Comparison of ENCODE assay signal across 34 mouse cellular contexts in the genomic region with DNA sequence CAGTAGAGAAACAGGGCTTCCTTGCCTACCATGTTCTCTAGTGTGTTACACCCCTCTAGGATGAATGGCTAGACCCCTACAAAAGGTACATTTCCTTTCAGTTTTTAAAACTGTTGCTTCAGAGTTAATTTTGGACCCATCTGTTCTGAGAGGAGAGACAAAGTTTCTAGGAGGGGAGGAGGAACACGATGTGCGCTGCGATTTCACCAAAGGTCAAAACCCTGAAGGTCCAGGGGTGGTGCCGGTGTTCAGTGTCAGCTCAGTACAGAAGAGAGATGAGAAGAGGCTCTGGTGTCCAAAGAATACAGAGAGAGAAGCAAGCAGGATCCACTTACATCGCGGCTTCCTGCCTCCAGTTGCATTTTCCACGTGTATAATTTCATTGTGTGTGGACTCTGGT.
"Had no signal": no experiment of that assay in that cellular context is flagged by ENCODE, and none has a peak within 500 bp of the region (broad histone marks: within the 10 kb centered on the region; RNA-seq: fewer than 3 reads in every experiment).

No protein-coding gene starts in this region.

- H3K4me2 ChIP-seq: heart, embryonic 11.5 days; heart, embryonic 12.5 days; heart, embryonic 13.5 days; heart, embryonic 15.5 days; hindbrain, embryonic 12.5 days; hindbrain, embryonic 13.5 days; hindbrain, embryonic 14.5 days; hindbrain, embryonic 15.5 days; intestine, embryonic 15.5 days; kidney, embryonic 15.5 days had no signal

- H3K36me3 ChIP-seq: heart, embryonic 10.5 days; heart, embryonic 12.5 days; heart, embryonic 13.5 days; heart, embryonic 15.5 days; hindbrain, embryonic 10.5 days; hindbrain, embryonic 12.5 days; hindbrain, embryonic 13.5 days; hindbrain, embryonic 15.5 days; intestine, embryonic 15.5 days; kidney, embryonic 15.5 days had no signal

- H3K4me3 ChIP-seq: heart, embryonic 10.5 days; heart, embryonic 12.5 days; heart, embryonic 13.5 days; heart, embryonic 15.5 days; hindbrain, embryonic 10.5 days; hindbrain, embryonic 12.5 days; hindbrain, embryonic 13.5 days; hindbrain, embryonic 15.5 days; intestine, embryonic 15.5 days; kidney, embryonic 15.5 days; layer of hippocampus, adult 2 months had no signal

- ATAC-seq: hindbrain, embryonic 16.5 days; hindbrain, postnatal 0 days; inflammation-experienced regulatory T-cells, adult 6 months; intestine, embryonic 15.5 days; intestine, embryonic 16.5 days; intestine, postnatal 0 days had no signal

- H3K27ac ChIP-seq: heart, embryonic 10.5 days; heart, embryonic 13.5 days; heart, embryonic 15.5 days; hindbrain, embryonic 10.5 days; hindbrain, embryonic 12.5 days; hindbrain, embryonic 13.5 days; hindbrain, embryonic 14.5 days; hindbrain, embryonic 15.5 days; hindbrain, postnatal 0 days; intestine, embryonic 15.5 days; kidney, embryonic 15.5 days; kidney, postnatal 0 days; layer of hippocampus, adult 2 months had no signal

- H3K9me3 ChIP-seq: heart, embryonic 10.5 days; heart, embryonic 12.5 days; heart, embryonic 13.5 days; heart, embryonic 15.5 days; hindbrain, embryonic 10.5 days; hindbrain, embryonic 12.5 days; hindbrain, embryonic 13.5 days; hindbrain, embryonic 15.5 days; intestine, embryonic 15.5 days; kidney, embryonic 15.5 days had no signal

- DNase-seq: heart, postnatal 10 days; heart, postnatal 14 days; heart, postnatal 4 days; kidney, adult 11 months; kidney, adult 18-20 months; kidney, adult 2 months; kidney, adult 8-10 months; kidney, adult 9 months; kidney, postnatal 10 days; kidney, postnatal 14 days; kidney, postnatal 25 days; kidney, postnatal 36 days; kidney, postnatal 4 days; layer of hippocampus, adult 9-11 months; layer of hippocampus, postnatal 36 days had no signal

- H3K9ac ChIP-seq: heart, embryonic 12.5 days; heart, embryonic 13.5 days; heart, embryonic 15.5 days; hindbrain, embryonic 12.5 days; hindbrain, embryonic 13.5 days; hindbrain, embryonic 14.5 days; hindbrain, embryonic 15.5 days; intestine, embryonic 15.5 days; kidney, embryonic 15.5 days had no signal

- H3K27me3 ChIP-seq: heart, embryonic 12.5 days; heart, embryonic 13.5 days; heart, embryonic 15.5 days; hindbrain, embryonic 12.5 days; hindbrain, embryonic 13.5 days; hindbrain, embryonic 15.5 days; intestine, embryonic 15.5 days; kidney, embryonic 15.5 days had no signal
